Mouse (Mus musculus) cerebellum, adult 8-10 months (tissue): Measurements from ENCODE around the gene Camk2n2.

Experiments used
- DNase-seq: peaks from one replicate; pipeline ENCODE4 v3.0.0; 2022

The Camk2n2 gene

DNA sequence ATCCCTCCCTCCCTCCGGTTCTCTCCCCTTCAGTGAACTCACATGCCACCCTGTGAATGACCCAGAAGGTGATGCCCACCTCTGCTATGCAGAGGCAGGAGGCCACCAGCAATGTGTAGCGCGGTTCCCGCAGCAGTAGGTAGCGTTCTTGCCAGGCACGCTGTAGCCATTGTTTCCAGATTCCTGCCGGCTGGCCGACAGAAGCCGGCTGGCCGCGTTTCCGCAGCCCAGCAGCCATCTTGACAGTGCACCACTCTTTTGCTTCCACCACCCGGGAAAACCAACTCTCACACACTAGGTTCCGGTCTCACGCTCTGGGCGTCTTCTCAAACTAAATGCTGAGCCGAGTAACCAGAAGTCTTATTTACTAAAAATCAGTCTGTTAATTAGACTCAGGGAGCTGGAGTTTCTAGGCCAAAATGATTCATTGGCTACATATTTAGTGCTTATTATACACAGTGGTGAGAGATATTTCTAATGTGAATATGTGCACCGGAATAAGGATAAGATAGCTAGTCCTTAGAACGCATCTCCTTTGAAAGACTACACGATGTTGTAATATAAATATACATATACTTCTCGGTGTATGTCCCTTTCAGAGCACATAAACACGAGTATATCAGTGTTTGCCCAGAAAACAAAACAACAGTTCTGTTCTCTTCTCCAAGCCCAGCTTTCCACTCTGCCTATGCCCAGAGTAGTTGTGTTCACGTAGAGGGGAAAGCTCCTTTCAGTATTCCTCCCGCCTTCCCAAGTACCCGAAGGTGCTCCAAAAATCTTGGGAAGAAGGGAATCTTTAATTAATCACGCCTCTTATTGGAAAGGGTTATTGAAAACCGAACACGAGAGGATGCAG lies 10.4 kb downstream of the Camk2n2 start:
- peak; percentile 73 for DNase-seq

DNA sequence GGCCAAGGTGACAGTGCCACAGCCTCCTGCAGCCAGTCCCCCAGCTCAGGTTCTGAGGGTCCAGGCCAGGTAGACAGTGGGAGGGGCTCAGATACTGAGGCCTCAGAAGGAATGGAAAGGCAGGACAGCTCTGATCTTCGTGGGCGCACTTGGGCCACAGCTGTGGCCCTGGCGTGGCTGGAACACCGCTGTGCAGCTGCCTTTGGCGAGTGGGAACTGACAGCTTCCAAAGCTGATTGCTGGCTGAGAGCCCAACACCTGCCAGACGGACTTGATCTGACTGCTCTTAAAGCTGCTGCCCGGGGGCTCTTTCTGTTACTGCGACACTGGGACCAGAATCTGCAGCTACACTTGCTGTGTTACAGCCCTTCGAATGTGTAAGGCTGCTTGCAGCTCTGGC lies 16.4 kb downstream of the Camk2n2 start:
- DNase-seq, result no peak

DNA sequence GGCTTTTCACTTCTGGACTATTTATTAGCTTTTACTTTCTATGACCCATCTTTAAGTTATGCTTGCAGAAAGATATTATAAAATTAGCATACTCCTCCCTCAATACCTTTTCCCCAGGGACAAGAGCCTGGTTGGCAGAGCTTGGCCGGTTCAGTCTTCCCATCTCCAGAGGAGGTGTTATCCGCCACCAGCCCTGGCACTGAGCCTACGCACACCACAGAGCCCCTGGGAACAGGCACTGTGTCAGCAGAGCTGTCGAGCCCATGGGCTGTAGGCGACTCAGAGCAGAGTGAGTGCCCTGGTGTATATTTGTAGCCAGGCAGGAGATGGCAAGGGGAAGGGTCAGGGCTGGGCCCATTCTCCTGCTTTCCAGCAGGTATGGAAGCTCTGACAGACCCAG lies 20.6 kb downstream of the Camk2n2 start:
- DNase-seq, result no peak

DNA sequence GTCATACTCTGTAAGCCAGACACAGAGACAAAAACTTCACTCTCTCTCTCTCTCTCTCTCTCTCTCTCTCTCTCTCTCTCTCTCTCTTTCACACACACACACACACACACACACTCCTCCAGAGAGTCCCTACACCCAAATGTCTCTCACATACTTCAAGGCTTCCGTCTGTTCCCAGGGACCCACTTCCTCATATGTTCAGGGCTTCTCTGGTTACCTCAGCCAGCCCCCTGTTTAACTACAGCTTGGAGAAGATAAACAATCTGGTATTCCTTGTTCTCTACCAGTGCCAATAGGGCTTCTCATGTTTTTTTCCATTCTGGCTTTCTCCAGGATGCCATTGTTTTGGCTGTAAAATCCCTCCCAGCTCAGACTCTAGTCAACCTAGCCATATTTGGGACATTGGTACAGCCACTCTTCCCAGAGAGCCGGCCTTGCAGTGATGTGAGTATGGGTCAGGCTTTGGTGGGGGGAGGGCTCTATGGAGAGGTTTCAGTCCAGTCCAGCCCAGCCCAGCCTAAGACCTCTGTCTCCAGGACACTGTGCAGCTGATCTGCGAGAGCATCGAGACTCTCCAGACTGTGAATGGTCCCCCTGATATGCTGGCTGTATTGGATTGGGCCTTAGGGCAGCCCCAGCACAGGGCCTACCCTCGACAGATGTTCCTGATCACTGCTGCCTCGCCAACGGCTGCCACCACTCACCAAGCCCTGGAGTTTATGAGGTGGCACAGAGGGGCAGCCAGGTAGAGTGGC lies 24.2 kb downstream of the Camk2n2 start:
- no peak for DNase-seq

DNA sequence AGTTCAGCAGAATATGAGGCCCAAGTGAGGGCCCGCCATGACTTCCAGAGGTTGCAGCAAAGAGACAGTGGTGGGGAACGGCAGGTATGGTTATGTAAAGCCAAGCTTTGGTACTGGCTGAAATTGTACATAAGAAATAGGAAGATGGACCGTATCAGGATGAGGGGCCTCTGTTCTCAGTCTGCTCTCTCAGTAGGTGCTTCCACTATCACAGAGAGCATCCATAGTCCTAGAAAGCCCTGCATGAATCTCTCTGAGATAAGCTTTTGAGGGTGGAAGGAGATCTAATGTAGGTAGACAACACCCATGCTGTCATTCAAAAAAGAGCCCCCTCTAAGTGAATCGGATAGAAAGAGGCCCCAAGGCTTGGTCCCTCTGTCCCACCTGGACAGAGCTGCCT lies 25.4 kb downstream of the Camk2n2 start:
- no peak for DNase-seq

GRCm38 (mm10) chr16:20595060-20595673 lies 25.9 kb downstream of the Camk2n2 start:
- DNase-seq, result no peak

DNA sequence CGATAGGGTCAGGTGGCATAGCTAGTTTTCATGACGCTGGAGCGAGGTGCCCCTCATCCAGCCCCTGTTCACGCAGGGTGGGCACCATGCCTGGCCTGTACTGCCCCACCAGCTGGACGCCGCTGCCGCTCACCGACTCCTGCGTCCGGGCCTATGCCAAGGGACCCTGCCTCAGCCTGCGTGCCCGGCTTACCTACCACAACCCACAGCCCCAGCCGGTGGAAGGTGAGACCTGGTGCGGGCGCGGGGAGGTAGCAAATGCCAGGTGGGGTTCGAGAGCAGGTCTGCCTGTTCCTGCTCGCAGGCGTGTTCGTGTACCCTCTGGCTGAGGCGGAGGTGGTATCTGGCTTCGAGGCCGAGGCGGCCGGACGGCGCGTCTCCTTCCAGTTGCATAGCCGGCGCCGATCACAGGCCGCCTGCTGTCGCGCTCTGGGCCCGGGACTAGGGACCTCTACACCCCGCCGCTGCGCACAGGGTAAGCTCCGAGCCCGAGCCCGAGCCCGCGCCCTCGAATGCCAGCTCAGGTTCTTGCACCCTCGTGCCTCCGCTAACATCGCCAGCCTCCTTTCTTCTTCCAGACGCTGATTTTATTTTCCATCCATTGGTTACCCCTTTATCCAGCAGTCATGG lies 29.9 kb downstream of the Camk2n2 start:
- DNase-seq, result no peak

DNA sequence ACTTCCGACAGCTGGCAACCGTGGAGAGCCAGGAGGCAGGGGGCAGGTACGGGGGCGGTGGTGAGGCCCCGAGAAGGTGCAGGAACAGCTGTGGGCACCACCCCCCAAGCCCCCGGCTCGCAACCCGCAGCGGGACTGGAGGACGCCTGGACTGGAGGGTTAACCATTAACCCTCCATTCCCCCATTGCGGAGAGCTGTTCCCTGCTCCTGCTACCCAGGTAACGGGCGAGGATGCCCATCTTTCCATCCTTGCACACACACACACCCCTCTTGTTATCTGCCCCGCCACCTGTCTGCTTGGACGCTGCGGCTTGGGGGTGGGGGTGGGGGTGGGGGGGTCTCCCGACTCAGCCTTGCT lies 30.4 kb downstream of the Camk2n2 start:
- DNase-seq, result no peak

DNA sequence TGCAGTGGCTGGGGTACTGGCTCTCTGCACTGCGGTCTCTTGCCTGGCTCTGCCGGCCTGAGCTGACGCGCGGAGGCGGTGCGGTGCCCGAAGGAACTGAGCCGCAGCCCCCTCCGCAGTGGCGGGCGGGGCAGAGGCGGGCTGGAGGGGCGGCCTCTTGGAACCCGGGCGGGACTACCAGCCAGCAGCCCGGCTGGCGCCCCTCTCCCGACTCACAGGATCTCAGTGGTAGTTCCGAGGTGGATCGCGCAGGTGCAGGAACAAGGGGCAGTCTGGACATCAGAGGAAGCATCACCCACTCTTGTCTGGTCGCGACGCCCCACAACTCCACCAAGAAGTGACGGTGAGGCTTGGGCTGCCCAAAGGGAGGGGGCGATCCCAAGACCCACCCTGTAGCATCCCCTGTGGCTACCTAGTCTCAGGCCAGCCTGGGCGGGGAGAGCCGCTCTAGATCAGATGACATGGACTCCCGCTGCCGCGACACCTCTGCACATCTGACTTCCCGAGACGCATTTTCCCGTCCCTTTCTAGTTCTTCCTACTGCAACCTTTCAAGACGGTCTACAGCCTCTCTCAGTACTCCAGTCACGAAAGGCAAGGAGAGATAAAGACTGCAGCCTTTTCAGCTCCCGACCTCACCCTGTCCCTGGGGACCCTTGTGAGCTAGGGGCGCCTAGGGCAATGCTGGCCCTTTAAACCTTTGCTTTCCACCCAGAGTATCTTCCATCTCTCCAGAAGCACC lies 31.0 kb downstream of the Camk2n2 start:
- peak; percentile 45 for DNase-seq

DNA sequence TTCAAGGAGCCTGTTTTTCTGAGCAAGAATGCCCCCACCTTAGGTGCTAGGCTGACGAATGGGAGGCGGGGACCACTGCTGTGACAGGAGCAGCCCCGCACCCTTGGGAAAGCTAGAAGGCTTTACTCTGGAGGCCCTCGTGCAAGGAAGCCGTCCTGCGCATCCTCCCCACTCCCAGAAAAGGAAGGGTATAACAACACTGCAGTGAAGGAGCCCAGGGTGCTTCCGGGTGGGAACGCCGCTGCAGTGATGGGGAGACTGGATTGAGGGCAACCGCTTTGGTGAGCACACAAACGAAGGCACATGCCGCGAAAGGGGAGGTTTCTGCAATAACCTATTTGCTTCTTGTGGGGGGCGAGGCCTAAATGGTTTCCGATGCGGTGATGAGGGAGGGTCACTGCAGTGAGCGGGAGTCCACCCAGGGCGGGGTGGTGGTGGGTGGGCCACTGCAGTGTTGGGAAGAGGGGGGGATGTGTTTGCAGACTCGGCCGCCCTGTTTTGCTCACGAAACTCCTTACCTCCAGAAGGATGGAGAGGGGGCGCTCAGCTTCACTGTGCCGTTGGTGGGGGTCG lies 31.6 kb downstream of the Camk2n2 start, which contains the start of gene Vwa5b2:
Vwa5b2 (plus strand) TSS at position 106 of the 573 bp plus-strand sequence.
- DNase-seq, result peak; percentile 29
